Mouse (Mus musculus): ENCODE results near the gene Gimap5.

The Gimap5 gene

DNA sequence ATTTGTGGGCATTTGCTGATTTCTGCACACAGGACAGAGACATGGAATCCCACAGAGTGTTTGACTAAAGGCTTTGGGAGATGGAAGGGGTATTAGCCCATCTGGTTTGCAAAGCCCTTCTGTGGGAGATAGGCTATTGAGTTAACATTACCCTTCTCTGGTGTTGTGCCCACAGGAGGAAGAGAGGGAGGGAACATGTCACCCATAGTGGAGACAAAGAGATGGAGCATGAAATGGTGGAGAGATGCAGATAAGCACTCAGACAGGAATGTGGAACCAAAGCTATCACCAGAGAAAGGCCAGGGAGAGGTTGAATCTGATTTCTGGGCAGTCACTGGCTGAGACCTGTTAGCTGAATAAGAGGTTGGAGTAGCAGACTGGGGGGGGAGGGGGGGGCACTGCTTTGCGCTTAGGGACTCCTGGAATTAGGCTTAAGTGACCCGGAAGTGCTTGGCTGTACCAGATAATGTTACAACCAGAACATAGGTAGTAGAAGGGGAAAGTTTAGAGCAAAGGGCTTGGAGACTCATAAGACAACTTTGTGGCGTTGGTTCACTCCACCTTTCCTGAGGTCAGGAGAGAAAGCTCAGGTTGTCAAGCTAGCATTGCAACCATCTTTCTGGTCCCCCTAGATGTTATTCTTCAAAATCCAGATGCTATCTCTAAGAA lies 5.4 kb upstream of the Gimap5 start:
- no peak for DNase-seq (ENCODE audit: low read depth)

GRCm38 (mm10) chr6:48741273-48741672 lies 4.7 kb upstream of the Gimap5 start:
- DNase-seq (ENCODE audit: low read depth) = no peak

GRCm38 (mm10) chr6:48741711-48742206 lies 4.2 kb upstream of the Gimap5 start:
- DNase-seq (ENCODE audit: low read depth) = no peak

DNA sequence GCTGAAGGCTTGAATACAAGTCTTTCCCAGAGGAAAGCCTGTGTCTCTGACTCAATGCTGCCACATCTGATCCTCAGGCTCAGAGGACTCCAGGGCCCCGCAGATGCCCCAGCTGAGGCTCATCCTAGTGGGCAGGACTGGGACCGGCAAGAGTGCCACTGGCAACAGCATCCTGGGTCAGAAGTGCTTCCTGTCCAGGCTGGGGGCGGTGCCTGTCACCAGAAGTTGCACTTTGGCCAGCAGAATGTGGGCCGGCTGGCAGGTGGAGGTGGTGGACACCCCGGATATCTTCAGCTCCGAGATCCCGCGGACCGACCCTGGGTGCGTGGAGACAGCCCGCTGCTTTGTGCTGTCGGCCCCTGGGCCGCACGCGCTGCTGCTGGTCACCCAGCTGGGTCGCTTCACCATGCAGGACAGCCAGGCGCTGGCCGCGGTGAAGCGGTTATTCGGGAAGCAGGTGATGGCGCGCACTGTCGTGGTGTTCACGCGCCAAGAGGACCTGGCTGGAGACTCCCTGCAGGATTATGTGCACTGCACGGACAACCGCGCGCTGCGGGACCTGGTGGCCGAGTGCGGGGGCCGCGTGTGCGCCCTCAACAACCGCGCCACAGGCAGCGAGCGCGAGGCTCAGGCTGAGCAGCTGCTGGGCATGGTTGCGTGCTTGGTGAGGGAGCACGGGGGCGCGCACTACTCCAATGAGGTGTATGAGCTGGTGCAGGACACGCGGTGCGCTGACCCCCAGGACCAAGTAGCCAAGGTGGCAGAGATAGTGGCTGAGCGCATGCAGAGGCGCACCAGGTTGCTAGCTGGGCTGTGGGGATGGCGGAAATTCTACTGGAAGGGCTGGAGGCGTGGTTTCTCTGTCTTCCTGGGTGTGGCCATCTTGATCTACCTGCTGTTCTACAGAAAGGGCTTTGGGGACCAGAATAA lies 3.3 kb upstream of the Gimap5 start:
- no peak for DNase-seq (ENCODE audit: low read depth)

- no peak for DNase-seq (ENCODE audit: low read depth)
These were observed 507 bp upstream of the Gimap5 start for GRCm38 (mm10) chr6:48745490-48745889.

- no peak for DNase-seq (ENCODE audit: low read depth)
These were observed 1.3 kb downstream of the Gimap5 start for GRCm38 (mm10) chr6:48747091-48747966.

GRCm38 (mm10) chr6:48763567-48764270 lies 17.7 kb downstream of the Gimap5 start:
- no peak for DNase-seq (ENCODE audit: low read depth)

DNA sequence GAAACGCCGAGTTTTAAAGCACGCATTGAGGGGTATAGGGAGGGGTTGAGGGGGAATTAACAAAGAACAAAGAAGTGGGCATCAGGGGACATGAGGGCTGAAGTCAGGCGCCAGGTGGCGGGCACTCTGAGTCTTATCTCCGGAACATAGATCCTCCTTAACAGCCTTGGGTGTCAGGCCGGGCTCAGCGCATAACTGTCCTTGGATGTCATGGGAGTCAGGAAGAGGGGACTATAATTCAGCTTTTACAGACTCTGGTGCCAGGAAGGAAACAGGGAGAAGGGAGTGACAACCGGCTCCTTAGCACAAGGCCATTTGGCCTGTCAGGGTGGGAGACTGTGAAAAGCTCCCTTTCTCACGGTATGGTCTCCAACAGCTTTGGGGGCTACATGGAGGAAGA lies 18.5 kb downstream of the Gimap5 start:
- DNase-seq (ENCODE audit: low read depth) = no peak

- no peak for DNase-seq (ENCODE audit: low read depth)
These were observed 22.3 kb downstream of the Gimap5 start for GRCm38 (mm10) chr6:48768178-48768869.

- DNase-seq (ENCODE audit: low read depth) = no peak
These were observed 22.9 kb downstream of the Gimap5 start for GRCm38 (mm10) chr6:48768933-48769332.

DNA sequence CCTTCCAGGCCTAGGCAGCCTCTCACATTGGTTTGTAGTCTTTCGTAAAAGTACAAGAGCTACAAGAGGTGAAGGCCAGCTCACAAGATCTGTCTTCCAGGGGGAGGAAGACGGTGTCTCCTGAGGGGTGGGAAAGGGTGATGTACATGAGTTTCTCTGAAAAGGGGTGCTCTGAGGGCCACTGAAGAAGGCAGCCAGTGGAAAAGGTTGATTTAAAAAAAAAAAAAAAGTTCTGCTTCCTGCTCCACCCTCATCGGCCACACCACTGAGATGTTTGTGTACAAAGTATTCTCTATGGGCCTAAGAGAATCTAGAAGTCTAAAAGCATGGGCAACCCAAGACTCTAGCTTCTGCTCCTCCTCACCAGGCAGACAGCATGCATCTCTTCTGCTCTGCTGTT lies 24.7 kb downstream of the Gimap5 start, which contains the start of gene Gimap3:
Gimap3 (minus strand) TSS at position 156 of the 400 bp plus-strand sequence.
- DNase-seq (ENCODE audit: low read depth) = no peak

- peak; percentile 20 for DNase-seq (ENCODE audit: low read depth)
These were observed 26.0 kb downstream of the Gimap5 start for GRCm38 (mm10) chr6:48772030-48772429.

- DNase-seq (ENCODE audit: low read depth) = no peak
These were observed 38.4 kb downstream of the Gimap5 start for GRCm38 (mm10) chr6:48784406-48784805.

DNA sequence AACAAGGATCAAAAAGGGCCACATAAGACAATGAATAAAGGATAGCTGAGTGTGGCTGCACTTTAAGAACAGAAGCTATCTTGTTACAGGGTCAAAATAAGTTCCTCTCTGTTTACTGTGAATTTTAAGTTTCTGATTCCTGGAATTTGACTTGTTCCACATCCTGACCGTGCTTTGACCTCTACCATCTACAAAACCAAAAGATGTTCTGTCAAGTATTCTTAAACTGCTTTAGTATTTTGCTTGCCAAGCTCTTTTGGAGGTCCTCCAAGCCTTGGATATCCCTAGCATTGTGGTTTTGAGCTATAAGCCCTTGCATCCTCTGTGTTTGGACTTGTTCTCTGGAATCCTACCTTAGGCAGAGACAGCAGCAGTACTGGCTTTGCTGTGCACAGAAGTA lies 39.2 kb downstream of the Gimap5 start:
- DNase-seq (ENCODE audit: low read depth) = no peak

DNA sequence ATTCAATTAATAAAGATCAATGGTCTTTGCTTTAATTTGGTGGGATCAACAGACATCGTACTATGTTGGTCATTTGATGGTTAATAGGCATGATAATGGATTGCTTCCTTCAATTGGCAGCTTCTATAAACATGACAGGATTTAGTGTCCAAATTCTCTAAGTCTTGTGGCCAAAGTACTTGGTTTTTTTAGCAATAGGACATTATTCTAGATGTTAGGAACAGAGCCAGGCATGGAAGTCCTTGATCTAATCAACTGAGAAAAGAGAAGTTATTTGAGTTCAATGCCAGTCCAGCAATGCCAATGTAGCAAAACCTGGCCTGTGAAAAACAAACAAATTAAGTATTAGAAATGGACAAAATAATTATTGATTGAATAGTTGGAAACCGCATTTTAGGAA lies 39.6 kb downstream of the Gimap5 start:
- DNase-seq (ENCODE audit: low read depth) = no peak

DNA sequence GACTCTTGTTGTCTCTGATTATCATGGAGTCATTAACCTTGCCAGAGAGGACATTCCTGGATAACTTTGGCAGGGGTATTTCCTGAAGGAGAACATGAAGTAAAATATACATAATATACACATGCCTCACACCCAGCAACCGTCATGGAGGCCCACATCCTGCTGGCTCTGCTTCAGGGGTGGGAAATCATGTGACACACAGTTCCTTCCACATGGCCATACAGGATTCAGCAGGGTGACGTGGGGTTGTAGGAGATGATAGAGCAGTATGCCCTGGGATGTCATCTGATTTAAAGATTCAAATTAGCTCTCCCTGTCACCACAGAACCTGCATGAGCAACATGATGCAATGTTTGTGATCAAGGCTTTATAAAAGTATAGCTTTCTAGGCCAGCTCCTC lies 41.9 kb downstream of the Gimap5 start:
- DNase-seq (ENCODE audit: low read depth) = no peak

DNA sequence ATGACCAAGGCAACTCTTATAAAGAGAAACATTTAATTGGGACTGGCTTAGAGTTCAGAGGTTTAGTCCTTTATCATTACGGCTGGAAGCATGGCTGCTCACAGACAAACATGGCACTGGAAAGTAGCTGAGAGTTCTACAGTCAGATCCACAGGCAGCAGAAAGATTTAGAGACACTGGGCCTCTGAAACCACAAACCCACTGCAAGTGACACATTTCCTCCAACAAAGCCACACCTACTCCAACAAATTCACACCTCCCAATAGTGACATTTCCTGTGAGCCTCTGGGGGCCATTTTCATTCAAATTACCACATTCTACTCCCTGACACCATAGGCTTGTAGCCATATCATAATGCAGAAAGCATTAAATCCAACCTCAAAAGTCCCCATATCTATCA lies 55.9 kb downstream of the Gimap5 start:
- no peak for DNase-seq (ENCODE audit: low read depth)

GRCm38 (mm10) chr6:48803406-48804051 lies 57.5 kb downstream of the Gimap5 start:
- no peak for DNase-seq (ENCODE audit: low read depth)
